Mouse (Mus musculus): ENCODE measurements around the gene Dnajc14.
"Not testable (repeated sequence)": the region's sequence is repeated elsewhere in the genome, so short reads cannot be mapped to it uniquely, and the experiment has no call there.

Gene Dnajc14

DNA sequence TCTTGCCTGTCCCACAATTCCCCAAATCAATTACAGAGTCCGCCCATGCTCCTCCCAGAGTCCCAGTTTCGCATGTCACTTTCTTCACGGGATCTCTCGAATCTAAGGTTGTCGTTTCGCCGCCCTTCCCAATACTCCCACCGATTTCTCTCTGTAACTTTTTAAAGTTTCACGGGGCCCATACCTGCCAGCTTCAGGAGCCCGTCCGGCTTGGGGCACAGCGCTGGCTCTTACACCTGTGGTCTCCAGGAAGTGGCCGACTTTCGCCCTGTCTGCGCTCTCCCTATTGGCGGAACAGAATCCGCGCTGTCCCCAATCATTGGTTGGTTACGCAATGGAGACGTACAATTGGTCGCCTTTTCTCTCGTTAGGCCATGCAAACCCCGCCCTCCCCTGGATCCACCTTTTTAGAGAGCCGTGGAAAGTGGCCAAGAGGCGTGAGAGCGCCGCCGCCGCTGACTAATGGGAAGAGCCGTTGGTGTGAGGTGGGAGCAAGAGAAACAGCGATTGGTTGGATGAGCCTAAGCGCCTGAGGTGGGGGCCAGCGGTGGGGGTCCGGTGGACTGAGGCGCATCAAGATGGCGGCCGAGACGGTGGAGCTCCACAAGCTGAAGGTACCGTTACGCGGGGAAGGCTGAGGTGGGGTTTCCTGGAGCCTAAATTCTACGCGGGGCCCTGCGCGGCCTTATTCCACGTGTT lies 17.6 kb downstream of the Dnajc14 start, which contains the start of gene Ormdl2:
TSS of gene Ormdl2 (minus strand) at position 288 of the 699 bp plus-strand sequence.
- peak; percentile 99 for DNase-seq (ENCODE audit: low read depth, low spot score)

DNA sequence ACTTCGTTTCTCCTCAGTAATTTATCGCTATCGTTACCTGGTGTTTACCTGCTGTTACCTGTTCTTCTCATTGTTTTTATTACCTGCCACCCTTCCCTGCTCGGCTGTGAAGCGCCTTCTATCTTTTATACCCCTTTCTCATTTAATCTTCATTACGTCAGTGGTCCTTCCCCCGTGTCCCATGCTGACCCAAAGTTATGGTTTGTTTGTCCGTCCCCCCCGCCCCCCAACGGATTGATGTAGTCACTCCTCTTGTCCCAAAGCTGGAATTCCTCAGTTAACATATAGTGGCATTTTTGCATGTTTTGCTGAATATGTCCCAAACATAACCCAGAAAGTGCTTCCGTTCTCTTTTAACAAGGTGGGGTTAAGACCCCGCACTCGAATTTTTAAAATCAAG lies 18.3 kb downstream of the Dnajc14 start:
- no peak for DNase-seq (ENCODE audit: low read depth, low spot score)

DNA sequence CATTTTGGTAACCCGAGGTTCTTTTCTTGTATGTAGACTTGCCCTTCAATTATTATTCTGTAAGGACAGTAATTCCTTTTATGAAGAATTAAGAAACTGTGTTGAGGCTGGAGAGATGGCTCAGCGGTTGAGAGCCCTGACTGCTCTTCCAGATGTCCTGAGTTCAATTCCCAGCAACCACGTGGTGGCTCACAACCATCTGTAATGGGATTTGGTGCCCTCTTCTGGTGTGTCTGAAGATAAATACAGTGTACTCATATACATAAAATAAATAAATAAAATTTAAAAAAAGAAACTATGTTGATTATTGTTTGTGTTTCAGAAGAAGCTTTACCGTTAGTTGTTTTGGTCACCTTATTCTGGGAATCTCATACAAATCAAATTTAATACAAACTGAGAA lies 19.2 kb downstream of the Dnajc14 start:
- not testable (repeated sequence) for DNase-seq (ENCODE audit: low read depth, low spot score)

DNA sequence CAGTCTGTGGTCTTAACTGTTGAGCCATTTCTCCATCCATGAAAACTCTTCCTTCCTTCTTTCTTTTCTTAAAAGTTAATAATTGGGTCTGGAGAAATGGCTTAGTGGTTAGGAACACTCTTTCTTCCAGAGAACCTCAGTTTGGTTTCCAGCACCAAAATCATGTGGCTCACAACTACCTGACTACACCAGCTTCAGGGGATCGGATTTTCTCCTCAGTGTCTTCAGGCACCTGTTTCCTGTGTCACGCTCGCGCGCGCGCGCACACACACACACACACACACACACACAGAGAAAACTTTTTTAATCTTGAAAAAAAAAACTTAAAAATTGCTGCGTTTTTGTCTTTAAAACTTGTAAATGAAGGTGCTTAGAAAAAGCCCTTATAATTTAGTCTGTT lies 20.0 kb downstream of the Dnajc14 start:
- DNase-seq (ENCODE audit: low read depth, low spot score): no peak

DNA sequence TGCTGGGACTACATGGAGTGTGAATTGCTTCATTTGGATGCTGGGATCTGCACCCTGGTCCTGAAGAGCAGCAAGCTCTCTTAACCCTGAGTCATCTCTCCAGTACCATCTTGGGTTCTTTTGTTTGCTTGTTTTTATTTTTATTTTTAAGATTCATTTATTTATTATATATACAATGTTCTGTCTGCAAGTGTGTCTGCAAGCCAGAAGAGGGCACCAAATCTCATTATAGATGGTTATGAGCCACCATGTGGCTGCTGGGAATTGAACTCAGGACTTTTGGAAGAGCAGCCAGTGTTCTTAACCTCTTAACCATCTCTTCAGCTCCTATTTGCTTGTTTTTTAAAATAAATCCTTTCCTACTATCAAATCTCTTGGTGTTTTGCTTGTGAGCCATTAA lies 33.5 kb downstream of the Dnajc14 start:
- DNase-seq (ENCODE audit: low read depth, low spot score): no peak

DNA sequence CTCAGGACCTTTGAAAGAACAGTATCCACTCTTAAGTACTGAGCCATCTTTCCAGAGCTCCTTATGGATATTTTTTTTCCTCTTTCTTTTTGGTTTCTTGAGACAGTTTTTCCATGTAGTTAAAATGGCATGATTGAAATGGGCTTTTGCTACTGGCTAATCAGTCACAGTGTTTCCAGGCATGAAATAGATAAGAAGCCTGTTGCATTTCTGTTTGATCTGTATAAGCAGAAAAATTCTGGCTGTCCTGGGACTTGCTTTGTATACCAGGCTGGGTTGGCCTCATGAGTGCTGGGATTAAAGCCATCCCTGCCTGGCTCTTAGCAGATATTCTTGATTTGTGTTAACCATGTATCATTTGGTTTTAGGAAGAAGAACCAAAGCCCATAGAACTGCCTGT lies 35.6 kb downstream of the Dnajc14 start:
- DNase-seq (ENCODE audit: low read depth, low spot score): no peak

DNA sequence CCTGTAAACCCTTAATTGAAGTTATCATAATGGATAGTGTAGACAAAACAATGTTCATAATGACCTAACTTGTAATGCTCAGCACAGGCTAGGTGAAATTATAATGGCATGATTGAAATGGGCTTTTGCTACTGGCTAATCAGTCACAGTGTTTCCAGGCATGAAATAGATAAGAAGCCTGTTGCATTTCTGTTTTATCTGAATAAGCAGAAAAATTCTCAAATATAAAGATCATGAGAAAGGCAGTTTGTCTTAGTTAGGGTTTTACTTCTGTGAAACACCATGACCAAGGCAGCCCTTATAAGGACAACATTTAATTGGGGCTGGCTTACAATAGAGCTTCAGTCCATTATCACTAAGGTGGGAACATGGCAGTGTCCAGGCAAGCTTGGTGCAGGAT lies 36.8 kb downstream of the Dnajc14 start:
- DNase-seq (ENCODE audit: low read depth, low spot score): no peak

DNA sequence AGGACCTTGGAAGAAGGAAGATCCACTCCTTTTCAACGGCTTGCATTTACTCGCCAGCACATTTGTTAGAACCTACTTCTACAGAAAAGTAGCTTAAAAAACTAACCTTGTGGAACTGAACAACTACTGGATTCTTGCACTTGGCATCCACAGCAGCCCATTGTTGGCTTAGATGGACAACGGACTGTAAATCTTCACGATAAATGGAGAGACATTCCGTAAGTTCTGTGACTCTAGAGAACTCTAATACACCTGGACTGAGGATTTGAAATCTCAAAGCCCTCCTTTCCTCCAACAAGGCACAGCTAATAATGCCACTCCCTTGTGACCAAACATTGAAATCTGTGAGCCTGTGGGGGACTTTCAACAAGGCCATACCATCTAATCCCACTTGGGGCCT lies 39.4 kb downstream of the Dnajc14 start:
- no peak for DNase-seq (ENCODE audit: low read depth, low spot score)

DNA sequence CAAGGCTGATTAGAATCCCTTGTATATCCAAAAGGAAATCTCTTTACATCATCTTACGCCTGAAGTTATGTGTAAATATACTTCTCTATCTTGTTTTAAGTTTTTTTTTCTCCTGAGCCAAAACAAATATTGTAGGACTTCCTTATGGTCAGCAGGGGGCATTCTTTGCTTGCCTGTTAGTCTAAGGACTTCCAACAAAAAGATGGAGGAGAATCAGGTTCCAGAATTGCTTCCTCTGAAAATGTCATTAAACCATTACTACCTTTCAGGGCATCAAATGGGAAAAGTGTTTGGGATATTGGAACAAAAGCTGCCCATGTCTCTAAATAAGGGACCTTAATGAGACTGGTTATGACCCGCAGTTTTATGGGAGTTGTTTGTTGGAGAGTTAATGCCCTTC lies 41.7 kb downstream of the Dnajc14 start:
- DNase-seq (ENCODE audit: low read depth, low spot score): no peak

DNA sequence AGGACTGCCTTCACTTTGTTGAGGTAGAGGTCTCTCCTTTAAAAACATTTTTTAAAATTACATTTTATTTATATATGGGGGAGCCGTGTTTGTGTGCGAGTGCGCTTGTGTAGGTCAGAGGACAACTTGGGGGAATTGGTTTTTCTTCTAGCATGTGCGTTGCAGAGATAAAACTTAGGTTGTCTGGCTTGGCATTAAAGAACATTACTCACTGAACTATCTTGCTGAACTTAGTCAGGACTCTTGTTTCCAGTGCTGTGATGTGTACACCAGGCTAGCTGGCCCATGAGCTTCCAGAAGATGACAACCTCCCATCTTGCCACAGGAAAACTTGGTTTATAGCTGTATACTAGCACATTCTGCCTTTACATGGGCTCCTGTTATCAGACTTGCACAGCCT lies 42.8 kb downstream of the Dnajc14 start:
- no peak for DNase-seq (ENCODE audit: low read depth, low spot score)

DNA sequence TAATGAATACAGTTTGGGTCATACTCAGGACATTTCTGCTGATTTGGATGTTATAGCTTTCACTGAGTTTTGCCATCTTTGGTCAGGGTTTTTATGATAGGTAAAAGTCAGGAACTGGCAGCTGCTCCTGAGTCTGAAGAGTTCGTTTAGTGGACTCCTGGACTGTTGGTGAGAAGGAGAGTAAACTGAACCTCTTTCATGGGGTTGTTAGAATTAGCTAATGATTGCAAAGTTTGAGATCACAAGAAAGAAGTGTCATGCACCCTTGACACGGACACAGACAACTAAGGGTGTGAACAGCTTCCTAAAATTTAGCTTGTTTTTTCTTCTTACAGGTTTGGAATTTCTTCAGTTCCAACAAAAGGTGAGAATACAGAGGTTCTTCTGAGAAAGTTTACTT lies 44.6 kb downstream of the Dnajc14 start:
- no peak for DNase-seq (ENCODE audit: low read depth, low spot score)

DNA sequence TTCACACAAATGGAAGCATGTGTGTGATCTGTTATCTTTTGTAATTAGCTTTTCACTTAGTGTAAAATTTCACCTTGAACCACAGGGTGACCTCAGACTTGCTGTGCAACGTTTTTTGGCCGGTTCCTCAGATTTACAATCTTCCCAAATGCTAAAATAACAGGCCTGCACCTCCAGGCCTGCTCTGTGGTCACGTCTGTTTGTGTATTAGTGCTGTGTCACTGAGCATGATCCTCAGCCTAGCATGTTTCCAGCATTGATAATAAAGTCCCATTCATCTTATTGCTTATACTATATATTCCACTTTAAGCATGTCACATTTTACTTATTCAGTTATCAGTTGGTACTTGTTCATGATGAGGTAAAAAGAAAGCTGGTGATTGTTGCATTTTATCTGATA lies 46.5 kb downstream of the Dnajc14 start:
- no peak for DNase-seq (ENCODE audit: low read depth, low spot score)

DNA sequence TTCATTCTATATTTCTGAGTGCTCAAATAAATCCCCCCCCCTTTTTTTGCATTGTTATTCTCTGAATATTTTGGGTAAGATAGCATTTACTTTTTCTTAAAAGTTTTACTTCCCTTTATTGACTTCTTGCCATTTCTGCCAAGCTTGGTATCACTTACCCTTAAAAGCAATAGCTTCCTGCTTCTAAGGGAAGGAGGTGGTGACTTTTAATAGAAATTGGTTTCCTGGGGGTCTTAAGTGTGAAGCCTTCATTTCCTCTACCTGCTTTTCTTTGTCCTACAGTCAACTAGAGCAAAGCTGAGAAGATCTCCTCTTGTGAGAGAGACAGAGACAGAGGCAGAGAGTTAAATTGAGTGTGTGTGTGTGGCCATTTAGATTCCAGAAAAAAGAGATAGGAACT lies 57.3 kb downstream of the Dnajc14 start:
- no peak for DNase-seq (ENCODE audit: low read depth, low spot score)

DNA sequence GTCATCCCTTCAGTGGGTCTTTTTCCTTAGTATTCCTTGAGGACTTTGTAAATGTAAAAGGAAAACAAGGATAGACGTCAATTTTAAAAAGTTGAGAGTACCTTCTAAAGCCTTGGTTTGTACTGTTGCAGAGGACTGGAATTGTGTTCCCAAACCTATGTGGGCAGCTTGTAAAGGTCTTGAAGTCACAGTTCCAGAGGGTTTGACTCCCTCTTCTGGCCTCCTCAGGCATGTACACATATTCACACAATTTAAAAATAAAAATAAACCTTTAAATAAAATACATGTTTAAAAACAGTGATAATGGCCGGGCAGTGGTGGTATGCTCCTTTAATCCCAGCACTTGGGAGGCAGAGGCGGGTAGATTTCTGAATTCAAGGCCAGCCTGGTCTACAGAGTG lies 62.2 kb downstream of the Dnajc14 start:
- no peak for DNase-seq (ENCODE audit: low read depth, low spot score)

DNA sequence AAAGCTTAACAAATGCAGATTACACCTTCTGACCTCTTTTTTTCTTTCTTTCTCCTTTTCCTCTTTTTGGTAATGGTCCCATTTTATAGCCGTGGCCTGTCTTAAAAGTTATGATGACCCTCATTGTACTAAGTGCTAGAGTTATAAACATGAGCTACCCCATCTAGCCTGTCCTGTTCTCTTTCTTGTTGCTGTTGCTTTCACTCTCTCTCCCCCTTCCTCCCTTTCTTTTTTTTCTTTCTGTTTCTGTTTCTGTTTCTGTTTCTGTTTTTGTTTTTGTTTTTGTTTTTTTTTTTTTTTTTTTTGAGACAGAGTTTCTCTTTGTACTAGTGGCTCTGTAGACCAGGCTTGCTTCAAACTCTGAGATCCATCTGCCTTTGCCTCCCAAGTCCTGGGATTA lies 62.7 kb downstream of the Dnajc14 start:
- DNase-seq (ENCODE audit: low read depth, low spot score): no peak
